Mouse (Mus musculus) G1E (cell line): Measurements from ENCODE around the gene Rab3gap1.

Source experiments
- CTCF ChIP-seq: IDR thresholded peaks from 2 replicates; pipeline ENCODE4 v1.5.1; 2012; ENCODE audit warnings: low read depth, low read length, inconsistent platforms, mixed read lengths
- GATA1 ChIP-seq: IDR thresholded peaks from 2 replicates; pipeline ENCODE4 v1.6.1; 2012; ENCODE audit warnings: borderline replicate concordance, low read length, inconsistent platforms, mixed read lengths
- GATA2 ChIP-seq: IDR thresholded peaks from 2 replicates; pipeline ENCODE4 v1.6.1; 2012; ENCODE audit warnings: low read depth, low read length, inconsistent platforms, borderline replicate concordance
- POLR2AphosphoS5 ChIP-seq: IDR thresholded peaks from 2 replicates; pipeline ENCODE4 v1.6.1; 2012; ENCODE audit warnings: low read depth, low read length, inconsistent platforms; ENCODE audit not compliant: insufficient replicate concordance
- TAL1 ChIP-seq: conservative IDR thresholded peaks from 2 replicates; pipeline ENCODE4 v1.6.1; 2012; ENCODE audit warnings: low read depth, low read length, inconsistent platforms, mixed read lengths

DNA sequence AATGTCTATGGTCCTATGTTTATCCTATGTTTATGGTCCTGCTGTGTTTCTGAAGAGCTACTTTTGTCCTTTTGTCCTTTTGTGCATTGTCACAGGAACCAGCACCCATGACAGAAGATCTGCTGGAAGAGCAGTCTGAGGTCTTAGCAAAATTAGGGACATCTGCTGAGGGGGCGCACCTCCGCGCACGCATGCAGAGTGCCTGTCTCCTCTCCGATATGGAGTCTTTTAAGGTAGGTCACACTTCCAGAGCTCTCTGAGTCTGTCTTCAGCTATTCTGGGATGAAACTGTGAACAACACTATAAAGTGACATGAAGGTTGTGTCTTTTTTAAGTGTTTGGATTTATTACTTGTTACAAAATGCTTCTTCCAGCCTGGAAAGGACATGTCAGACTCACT lies 65.7 kb downstream of the Rab3gap1 start:
- TF ChIP-seq CTCF, result no peak
- no peak for TF ChIP-seq POLR2AphosphoS5
- no peak for TF ChIP-seq TAL1
- no peak for TF ChIP-seq GATA1
- no peak for TF ChIP-seq GATA2
